Mouse (Mus musculus) cerebellum, adult 9-11 months (tissue): Measurements from ENCODE around the gene Gng2.

ENCODE experiments used
- DNase-seq: peaks from one replicate; pipeline ENCODE4 v3.0.0; 2022

The Gng2 gene

DNA sequence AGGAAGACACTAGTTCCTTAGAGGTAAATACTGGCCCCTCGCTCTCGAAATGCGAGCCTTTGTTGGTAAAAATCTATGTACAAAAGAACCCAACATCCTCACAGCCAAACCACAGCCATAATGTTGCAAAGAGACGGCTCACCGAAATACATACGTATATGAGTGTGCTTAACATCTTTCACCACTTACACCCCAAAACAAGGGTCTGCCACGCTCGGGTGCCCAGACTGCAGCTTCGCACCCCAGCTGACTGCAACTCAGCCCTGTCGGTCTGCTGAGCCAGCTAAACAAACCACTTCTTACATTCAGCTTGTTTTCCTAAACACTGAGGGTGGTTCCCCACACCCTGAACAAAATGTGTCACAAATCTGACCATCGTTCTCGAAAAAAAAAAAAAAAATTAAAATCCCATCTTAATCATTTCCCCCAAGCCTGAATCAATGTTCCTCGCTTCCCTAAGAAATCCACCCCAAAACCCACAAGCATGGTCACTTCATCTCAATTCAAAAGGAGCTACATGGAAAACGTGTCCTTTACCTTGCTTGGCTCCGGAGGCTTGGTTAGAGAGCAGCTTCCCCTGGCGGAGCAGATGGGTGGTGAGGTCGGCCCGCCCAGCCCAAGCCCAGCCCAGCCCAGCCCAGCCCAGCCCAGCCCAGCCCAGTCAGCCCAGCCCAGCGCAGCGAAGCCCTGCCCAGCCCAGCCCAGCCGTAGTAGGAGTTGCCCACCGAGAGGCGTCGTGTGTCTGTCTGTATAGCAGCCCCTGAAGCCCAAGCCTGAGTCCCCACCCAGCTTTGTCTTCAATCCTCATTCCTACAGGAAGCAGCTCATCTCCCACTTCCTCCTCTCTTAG is 781 bp downstream of the Gng2 start:
- peak; percentile 77 for DNase-seq

- DNase-seq, result peak; percentile 36
These were observed 2.4 kb downstream of the Gng2 start for GRCm38 (mm10) chr14:19974978-19975493.

GRCm38 (mm10) chr14:19974429-19974828 is 3.0 kb downstream of the Gng2 start:
- peak; percentile 35 for DNase-seq

- DNase-seq, result no peak
These were observed 5.0 kb downstream of the Gng2 start for GRCm38 (mm10) chr14:19972316-19973029.

DNA sequence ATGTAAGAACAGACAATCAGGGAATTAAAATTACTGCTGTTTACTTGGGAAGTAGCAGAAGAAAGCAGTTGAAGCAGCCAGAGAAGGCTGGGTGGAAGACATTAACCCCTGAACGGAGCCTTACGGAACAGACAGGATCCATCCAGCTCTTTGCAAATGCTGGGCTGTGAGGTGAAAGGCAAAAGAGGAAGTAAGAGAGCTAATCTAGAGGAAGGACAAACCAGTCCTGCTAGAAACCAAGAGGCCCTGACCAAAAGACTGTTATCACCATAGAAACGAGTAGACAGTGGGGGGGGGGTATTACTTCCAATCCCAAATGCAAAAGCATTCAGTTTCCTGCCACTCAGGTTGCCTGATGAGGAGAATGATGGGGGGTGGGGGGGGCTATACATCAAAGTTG is 6.6 kb downstream of the Gng2 start:
- no peak for DNase-seq

- DNase-seq, result no peak
These were observed 7.2 kb downstream of the Gng2 start for GRCm38 (mm10) chr14:19970106-19970785.

DNA sequence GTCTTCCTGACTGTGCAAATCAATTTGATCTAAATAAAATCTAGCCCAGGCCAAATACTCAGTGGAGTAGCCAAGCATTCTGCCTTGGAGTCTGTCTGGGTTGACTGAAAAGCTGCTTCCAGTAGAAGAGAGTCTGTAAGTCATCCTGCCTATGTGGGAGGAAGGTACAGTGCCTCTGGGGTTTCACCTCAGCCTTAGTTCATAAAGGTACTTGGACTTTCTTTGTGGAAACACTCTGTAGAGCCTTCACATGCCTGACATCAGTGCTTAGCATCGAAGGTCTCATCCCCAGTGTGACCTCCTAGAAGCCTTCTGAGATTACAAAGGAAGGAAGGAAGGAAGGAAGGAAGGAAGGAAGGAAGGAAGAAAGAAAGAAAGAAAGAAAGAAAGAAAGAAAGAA is 7.9 kb downstream of the Gng2 start:
- DNase-seq, result no peak

- no peak for DNase-seq
These were observed 8.4 kb downstream of the Gng2 start for GRCm38 (mm10) chr14:19969011-19969521.

GRCm38 (mm10) chr14:19968321-19969010 is 9.0 kb downstream of the Gng2 start:
- DNase-seq, result no peak

GRCm38 (mm10) chr14:19967482-19967881 is 9.9 kb downstream of the Gng2 start:
- no peak for DNase-seq

DNA sequence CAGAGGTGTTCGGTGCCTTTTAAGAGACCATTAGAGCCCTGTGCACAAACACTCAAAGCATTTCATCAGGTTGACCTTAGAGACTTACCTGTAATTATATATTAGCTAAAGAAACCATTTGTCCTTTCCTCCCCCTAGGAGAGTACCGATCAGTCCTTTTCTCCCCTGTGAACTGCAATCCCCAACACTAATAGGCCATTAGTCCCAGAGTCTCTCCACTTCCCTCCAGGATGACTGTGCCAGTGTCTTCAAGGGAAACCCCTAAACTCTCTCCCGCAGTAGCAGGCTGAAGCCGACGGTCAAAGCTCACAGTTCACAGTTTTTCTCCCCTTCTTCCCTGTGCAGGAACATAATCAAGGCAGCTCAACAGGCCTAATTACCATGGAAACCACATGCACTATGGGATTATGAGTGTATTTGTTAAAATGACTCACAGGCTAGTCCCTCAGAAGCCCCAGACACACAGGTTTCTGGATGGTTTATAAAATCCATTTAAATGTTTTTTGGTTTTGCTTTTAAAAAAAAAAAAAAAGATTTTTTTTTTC is 13.4 kb downstream of the Gng2 start:
- no peak for DNase-seq

- no peak for DNase-seq
These were observed 15.2 kb downstream of the Gng2 start for GRCm38 (mm10) chr14:19961924-19962915.

- DNase-seq, result no peak
These were observed 17.6 kb downstream of the Gng2 start for GRCm38 (mm10) chr14:19959860-19960259.

DNA sequence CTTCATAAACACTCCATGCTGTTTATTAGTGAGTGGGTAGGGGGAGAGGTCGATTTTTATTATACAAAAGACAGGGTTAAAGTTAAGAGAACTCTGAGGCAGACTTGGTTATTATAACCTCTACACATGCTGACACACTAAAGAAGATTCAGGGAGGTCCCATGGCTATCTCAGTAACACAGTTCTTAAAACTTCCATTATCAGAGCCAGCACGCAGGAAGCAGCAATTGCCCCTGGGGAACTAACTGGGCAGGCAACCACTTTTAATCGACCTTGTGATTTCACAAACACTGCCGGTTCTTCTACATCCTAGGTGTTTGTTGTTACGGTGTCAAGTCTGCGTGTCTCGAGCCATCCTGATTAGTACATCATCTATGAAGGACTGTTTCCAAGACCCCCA is 22.4 kb downstream of the Gng2 start:
- DNase-seq, result no peak

- DNase-seq, result no peak
These were observed 26.6 kb downstream of the Gng2 start for GRCm38 (mm10) chr14:19950812-19951211.

DNA sequence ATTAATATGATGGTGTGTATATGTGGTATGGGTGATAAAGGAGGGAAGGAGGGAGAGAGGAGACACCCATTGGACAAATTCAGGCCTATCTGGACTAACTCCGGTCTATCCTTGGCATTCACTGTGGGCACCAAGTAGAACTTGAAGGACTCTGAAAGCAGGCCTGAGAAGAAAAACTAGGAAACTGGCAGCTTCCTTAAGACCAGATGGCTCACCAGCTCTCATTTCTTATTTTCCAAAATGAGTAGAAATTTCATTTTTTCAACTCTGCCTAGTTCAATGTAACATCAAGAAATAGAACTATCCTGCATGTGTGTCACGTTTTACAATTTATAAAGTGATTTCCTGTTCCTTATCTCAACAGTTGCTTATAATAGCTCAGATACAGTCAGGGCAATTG is 28.0 kb downstream of the Gng2 start:
- DNase-seq, result no peak

DNA sequence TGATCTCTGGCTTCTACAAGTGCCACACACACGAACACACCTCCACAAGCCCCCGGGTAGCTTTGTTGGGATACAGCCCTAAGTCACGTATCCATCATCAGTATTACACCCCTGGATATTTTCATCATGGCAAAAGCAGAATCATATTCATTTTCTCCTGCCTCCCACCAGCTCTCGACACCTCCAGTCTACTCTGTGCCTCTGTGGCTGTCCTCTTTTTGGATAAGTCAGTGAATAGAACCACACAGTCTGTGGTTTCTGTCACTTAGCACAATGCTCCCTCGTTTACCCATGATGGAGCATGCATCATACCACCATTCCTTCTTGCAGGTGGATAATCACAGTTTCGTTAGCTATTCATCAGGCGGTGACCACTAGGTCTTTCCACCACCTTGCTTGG is 31.2 kb downstream of the Gng2 start:
- DNase-seq, result no peak

DNA sequence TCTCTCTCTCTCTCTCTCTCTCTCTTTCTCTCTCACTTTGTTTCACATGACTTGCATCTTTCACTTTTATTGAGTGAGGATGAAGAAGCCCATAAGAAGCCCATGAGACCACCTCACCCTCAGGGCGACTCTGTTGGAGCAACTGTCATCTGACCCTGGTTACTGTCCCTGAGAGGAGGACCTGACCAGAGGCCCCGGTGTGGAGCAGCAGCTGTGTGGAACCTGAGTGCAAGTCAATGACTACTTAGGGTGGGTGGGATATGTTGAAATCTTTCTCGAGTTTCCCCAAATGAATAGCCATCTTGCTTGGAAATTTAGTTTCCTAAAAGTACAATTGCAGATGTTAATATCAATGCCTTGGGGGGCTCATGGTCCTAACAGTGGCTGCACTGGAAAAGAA is 34.7 kb downstream of the Gng2 start:
- no peak for DNase-seq

DNA sequence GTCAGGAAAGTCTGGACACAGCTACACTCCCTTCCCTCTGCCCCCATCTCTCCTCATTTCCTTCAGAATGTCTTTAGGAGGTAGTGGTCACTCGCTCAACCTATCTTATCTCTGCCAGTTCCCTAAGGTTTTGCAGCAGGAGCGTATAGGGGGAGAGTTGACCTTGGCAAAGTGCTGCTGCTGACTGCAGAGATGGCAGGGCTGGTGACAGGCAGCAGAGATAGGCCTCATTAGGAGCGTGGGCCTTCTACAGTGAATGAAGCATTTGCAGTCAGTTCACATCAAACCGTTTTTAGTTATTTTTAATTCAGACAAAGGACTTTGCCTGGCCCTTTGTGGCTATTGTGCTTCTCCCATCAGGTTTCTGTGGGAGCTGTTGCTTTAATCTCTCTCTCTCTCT is 35.1 kb downstream of the Gng2 start:
- DNase-seq, result no peak

DNA sequence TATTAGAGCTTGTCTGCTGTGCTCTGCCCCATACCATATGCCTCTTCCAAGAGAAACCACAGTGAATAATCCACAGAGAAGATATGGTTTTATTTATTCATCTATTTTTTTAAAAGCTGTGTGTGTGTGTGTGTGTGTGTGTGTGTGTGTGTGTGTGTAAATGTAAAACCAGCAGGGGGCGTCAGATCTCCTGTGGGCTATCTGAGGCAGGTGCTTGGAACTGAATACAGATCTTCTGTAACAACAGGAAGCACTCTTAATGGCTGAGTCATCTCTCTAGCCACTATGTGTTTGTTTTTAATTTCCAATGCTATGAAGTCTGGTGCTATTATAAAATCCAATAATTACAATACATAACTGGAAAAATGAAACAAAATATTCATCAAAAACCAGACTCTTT is 37.4 kb downstream of the Gng2 start:
- DNase-seq, result no peak

- DNase-seq, result no peak
These were observed 38.9 kb downstream of the Gng2 start for GRCm38 (mm10) chr14:19938545-19938944.
